Mouse (Mus musculus): ENCODE data around the gene Serpind1.

Gene Serpind1

GRCm38 (mm10) chr16:17356031-17356430 lies 24.9 kb downstream of the Serpind1 start:
- DNase-seq (ENCODE audit: low spot score) = no peak

GRCm38 (mm10) chr16:17358787-17359186 lies 27.6 kb downstream of the Serpind1 start:
- no peak for DNase-seq (ENCODE audit: low spot score)

- DNase-seq (ENCODE audit: low spot score) = no peak
Observed at GRCm38 (mm10) chr16:17382306-17382705, 51.1 kb downstream of the Serpind1 start.

- no peak for DNase-seq (ENCODE audit: low spot score)
Observed at GRCm38 (mm10) chr16:17383594-17384326, 52.6 kb downstream of the Serpind1 start.

- DNase-seq (ENCODE audit: low spot score) = no peak
Observed at GRCm38 (mm10) chr16:17392784-17393183, 61.6 kb downstream of the Serpind1 start.

All from embryo, embryonic 10.5 days (tissue).